Mouse (Mus musculus) embryonic fibroblast, embryonic 13.5 days (primary cell): ENCODE measurements at regions not wholly inside any gene's neighbourhood (a gene's known extent, or its start where the extent isn't known, plus 50 kb on each side); places are given as distances from the start of the nearest gene placed in this dataset.

Experiments
- CTCF ChIP-seq: IDR thresholded peaks from 2 replicates; pipeline ENCODE4 v1.5.1; 2011; ENCODE audit warnings: mild to moderate bottlenecking, control low read depth, low read length, moderate library complexity, borderline replicate concordance; ENCODE audit not compliant: insufficient read depth
- POLR2A ChIP-seq: IDR thresholded peaks from 2 replicates; pipeline ENCODE4 v1.6.1; 2011; ENCODE audit warnings: low read depth, mild to moderate bottlenecking, control low read depth, low read length, moderate library complexity

- TF ChIP-seq CTCF, result no peak
- no peak for TF ChIP-seq POLR2A
Measured at GRCm38 (mm10) chr14:76820989-76821388, 215.6 kb upstream of the Ccdc122 start.
